Mouse (Mus musculus) CH12.LX (cell line): ENCODE results near the gene Faap24.

Experiments used
- CTCF ChIP-seq, 2 experiments: IDR thresholded peaks in 1 of 2; conservative IDR thresholded peaks in 1 of 2; 2 replicates each; pipeline ENCODE4 v1.5.1; 2011 to 2012; ENCODE audit warnings: low read depth in 2 of 2, low read length in 2 of 2, improper control_type of control experiment in 1 of 2, inconsistent platforms in 1 of 2, mild to moderate bottlenecking in 1 of 2, moderate library complexity in 1 of 2
- JUND ChIP-seq: conservative IDR thresholded peaks from 2 replicates; pipeline ENCODE4 v1.6.1; 2011; ENCODE audit warnings: low read depth, low read length, improper control_type of control experiment
- MAZ ChIP-seq: IDR thresholded peaks from 2 replicates; pipeline ENCODE4 v1.6.1; 2012; ENCODE audit warnings: low read depth, mild to moderate bottlenecking, inconsistent platforms, low read length, improper control_type of control experiment, moderate library complexity
- POLR2A ChIP-seq: IDR thresholded peaks from 2 replicates; pipeline ENCODE4 v1.6.1; 2011; ENCODE audit warnings: low read depth, mild to moderate bottlenecking, improper control_type of control experiment, low read length
- RAD21 ChIP-seq: IDR thresholded peaks from 2 replicates; pipeline ENCODE4 v1.6.1; 2011; ENCODE audit warnings: low read depth, mild to moderate bottlenecking, low read length, improper control_type of control experiment, moderate library complexity
- USF2 ChIP-seq: conservative IDR thresholded peaks from 2 replicates; pipeline ENCODE4 v1.6.1; 2011; ENCODE audit warnings: low read depth, low read length, improper control_type of control experiment

- no peak for TF ChIP-seq JUND
- TF ChIP-seq POLR2A = no peak
- no peak for TF ChIP-seq MAZ
- no peak for TF ChIP-seq CTCF (conservative IDR thresholded peaks at IDR 0.05 in 1 of 2, IDR thresholded peaks at IDR 0.05 in 1 of 2; ENCODE audit: low read depth in 2 of 2, low read length in 2 of 2)
- no peak for TF ChIP-seq RAD21
- no peak for TF ChIP-seq USF2
Measured at GRCm38 (mm10) chr7:35376623-35377022, 20.0 kb downstream of the Faap24 start.
